Mouse (Mus musculus) liver, embryonic 13.5 days (tissue): ENCODE data around the gene Hs3st3b1. TPM values are rescaled to one million over a fixed set of nuclear protein-coding genes. Genes with fewer than 3 reads are reported as not detected.
A peak's percentile ranks its signal among the peaks of the same experiment; 100 is the strongest.

Experiments used
- ATAC-seq: fragments of 200-750 bp; cut with Nextera tagmentation; 2 replicates; pipeline ENCODE4 v1.8.0; 2017; ENCODE audit warnings: low read depth, mild to moderate bottlenecking, moderate number of reproducible peaks, moderate library complexity
- DNase-seq: peaks from one replicate; pipeline ENCODE4 v3.0.0; 2022
- H3K27ac ChIP-seq: fragments of 300-500 bp; sonication (generic); 2 replicates; pipeline ENCODE4 v1.5.1; 2015; ENCODE audit warnings: moderate library complexity, mild to moderate bottlenecking, inconsistent platforms
- H3K27me3 ChIP-seq: fragments of 300-500 bp; sonication (generic); 2 replicates; pipeline ENCODE4 v1.6.1; 2015; ENCODE audit warnings: mild to moderate bottlenecking, inconsistent platforms
- H3K36me3 ChIP-seq: fragments of 300-500 bp; sonication (generic); 2 replicates; pipeline ENCODE4 v1.6.1; 2015; ENCODE audit warnings: mild to moderate bottlenecking, inconsistent platforms
- H3K4me1 ChIP-seq: fragments of 300-500 bp; sonication (generic); replicated peaks from 2 replicates; pipeline ENCODE4 v1.6.1; 2015; ENCODE audit warnings: inconsistent platforms
- H3K4me2 ChIP-seq: fragments of 300-500 bp; sonication (generic); 2 replicates; pipeline ENCODE4 v1.6.1; 2015; ENCODE audit warnings: inconsistent platforms, mild to moderate bottlenecking, moderate library complexity
- H3K4me3 ChIP-seq: fragments of 300-500 bp; sonication (generic); replicated peaks from 2 replicates; pipeline ENCODE4 v1.5.1; 2015; ENCODE audit warnings: mild to moderate bottlenecking, inconsistent platforms
- H3K9ac ChIP-seq: fragments of 300-500 bp; sonication (generic); 2 replicates; pipeline ENCODE4 v1.6.1; 2015; ENCODE audit warnings: mild to moderate bottlenecking, inconsistent platforms
- H3K9me3 ChIP-seq: fragments of 300-500 bp; sonication (generic); replicated peaks from 2 replicates; pipeline ENCODE4 v1.6.1; 2016; ENCODE audit warnings: inconsistent platforms
- WGBS: fragments of 180-500 bp; shearing (Covaris S2); methylation state at CpG from one replicate; pipeline ENCODE4 v1.1.7; 2015; ENCODE audit not compliant: insufficient replicate concordance; 5-methylcytosine and 5-hydroxymethylcytosine counted together
- polyA plus RNA-seq: library from polyadenylated mRNA; unstranded; fragments of >200 nt; fragmentation: Nextera tagmentation; extraction: Ambion mirVana; gene quantifications from 2 replicates; pipeline ENCODE4 v1.2.1, GENCODE M21; 2015

Gene Hs3st3b1
- polyA plus RNA-seq, 1 experiment from 2014 or later: 12.6 TPM

DNA sequence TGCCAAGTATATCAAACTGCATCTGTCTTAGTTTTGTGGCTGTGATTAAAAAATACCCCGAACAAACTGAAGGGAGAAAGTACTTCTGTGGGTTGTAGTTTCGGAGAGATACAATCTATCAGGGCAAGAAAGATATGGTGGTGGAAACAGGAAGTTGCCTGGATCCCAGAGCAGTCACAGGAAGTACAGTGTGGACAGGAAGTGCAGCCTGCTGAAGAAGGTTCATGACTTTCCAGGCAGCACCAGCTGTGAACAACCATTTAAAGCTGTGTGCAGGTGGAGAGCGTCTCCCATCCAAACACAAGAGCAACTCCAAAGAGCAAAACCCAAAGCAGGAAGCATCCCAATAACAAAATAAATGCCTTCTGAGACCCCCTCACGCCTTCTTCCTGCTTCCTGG is 13.6 kb downstream of the Hs3st3b1 start:
- ATAC-seq (no peak), DNase-seq (no peak)
- Histone ChIP-seq H3K4me1 (peaks cover 64% of the 10 kb centered on the region), H3K27me3 (no peaks in the 10 kb centered on the region), H3K9ac (no peak overlapping the region), H3K4me3 (no peak overlapping the region), H3K27ac (no peak overlapping the region), H3K4me2 (no peak overlapping the region), H3K9me3 (no peaks in the 10 kb centered on the region), H3K36me3 (peaks cover 3% of the 10 kb centered on the region; the same call in 1 of the 2 replicates)
- WGBS: 29% methylated on average over 4 of the region's 4 CpGs

- 42% methylated on average over 9 of the region's 9 CpGs for WGBS
- no peak for ATAC-seq
- H3K9me3 ChIP-seq: no peaks in the 10 kb centered on the region
- no peak overlapping the region for H3K4me3 ChIP-seq
- DNase-seq: no peak
- no peaks in the 10 kb centered on the region for H3K27me3 ChIP-seq
- no peak overlapping the region for H3K9ac ChIP-seq
- H3K4me2 ChIP-seq: no peak overlapping the region
- H3K27ac ChIP-seq: no peak overlapping the region
- peaks cover 3% of the 10 kb centered on the region; the same call in 1 of the 2 replicates for H3K36me3 ChIP-seq
- peaks cover 54% of the 10 kb centered on the region for H3K4me1 ChIP-seq
Measured at GRCm38 (mm10) chr11:63906552-63907353, 15.3 kb downstream of the Hs3st3b1 start.

- no peaks in the 10 kb centered on the region for H3K9me3 ChIP-seq
- DNase-seq (no peak), ATAC-seq (no peak)
- no peak overlapping the region for H3K4me3 ChIP-seq
- H3K4me1 ChIP-seq: peaks cover 48% of the 10 kb centered on the region
- H3K36me3 ChIP-seq: peaks cover 3% of the 10 kb centered on the region; the same call in 1 of the 2 replicates
- H3K27ac ChIP-seq: no peak overlapping the region
- H3K4me2 ChIP-seq: no peak overlapping the region
- 32% methylated on average over 4 of the region's 4 CpGs for WGBS
- H3K9ac ChIP-seq: no peak overlapping the region
- no peaks in the 10 kb centered on the region for H3K27me3 ChIP-seq
Measured at GRCm38 (mm10) chr11:63904787-63905186, 17.3 kb downstream of the Hs3st3b1 start.

- ATAC-seq (no peak), DNase-seq (no peak)
- Histone ChIP-seq H3K9ac (no peak overlapping the region), H3K4me3 (no peak overlapping the region), H3K4me2 (no peak overlapping the region), H3K9me3 (no peaks in the 10 kb centered on the region), H3K4me1 (peaks cover 33% of the 10 kb centered on the region), H3K27me3 (no peaks in the 10 kb centered on the region), H3K27ac (0 out of 2 replicates have a peak overlapping the region, but pooled peaks have one; percentile 5), H3K36me3 (no peaks in the 10 kb centered on the region)
- WGBS: 32% methylated on average over 9 of the region's 9 CpGs
Measured at GRCm38 (mm10) chr11:63898509-63899168, 23.5 kb downstream of the Hs3st3b1 start.

- H3K4me3 ChIP-seq: no peak overlapping the region
- no peak overlapping the region for H3K4me2 ChIP-seq
- DNase-seq: no peak
- H3K36me3 ChIP-seq: no peaks in the 10 kb centered on the region
- H3K27ac ChIP-seq: no peak overlapping the region; the same call in 1 of the 2 replicates
- peaks cover 33% of the 10 kb centered on the region for H3K4me1 ChIP-seq
- 71% methylated on average over 13 of the region's 13 CpGs for WGBS
- ATAC-seq: no peak
- no peak overlapping the region for H3K9ac ChIP-seq
- H3K27me3 ChIP-seq: no peaks in the 10 kb centered on the region
- H3K9me3 ChIP-seq: no peaks in the 10 kb centered on the region
Measured at GRCm38 (mm10) chr11:63897856-63898508, 24.1 kb downstream of the Hs3st3b1 start.

DNA sequence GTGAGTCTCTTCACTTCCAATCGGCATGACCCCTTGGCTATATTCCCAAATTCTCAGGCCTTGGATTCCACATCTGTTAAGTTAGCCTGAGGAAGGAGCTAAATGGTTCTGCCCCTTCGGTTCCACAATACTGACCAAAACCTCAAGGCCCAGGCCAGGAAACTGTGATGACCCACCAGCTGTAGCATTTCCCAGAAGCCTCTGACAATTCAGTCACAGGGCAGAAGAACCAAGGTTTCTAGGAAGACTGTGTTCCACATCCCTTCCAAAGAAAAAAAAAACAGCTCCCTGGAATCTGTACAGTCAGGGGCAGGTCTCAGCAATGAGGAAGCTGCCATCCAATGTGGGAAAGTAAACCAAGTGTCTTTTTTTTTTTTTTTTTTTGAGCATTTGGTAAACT is 25.1 kb downstream of the Hs3st3b1 start:
- H3K9ac ChIP-seq: no peak overlapping the region
- ATAC-seq (no peak), DNase-seq (no peak)
- WGBS: 70% methylated on average over 2 of the region's 2 CpGs
- H3K4me2 ChIP-seq: no peak overlapping the region
- H3K9me3 ChIP-seq: no peaks in the 10 kb centered on the region
- no peak overlapping the region for H3K4me3 ChIP-seq
- H3K27ac ChIP-seq: no peak overlapping the region
- no peaks in the 10 kb centered on the region for H3K27me3 ChIP-seq
- H3K4me1 ChIP-seq: peaks cover 35% of the 10 kb centered on the region
- no peaks in the 10 kb centered on the region for H3K36me3 ChIP-seq

DNA sequence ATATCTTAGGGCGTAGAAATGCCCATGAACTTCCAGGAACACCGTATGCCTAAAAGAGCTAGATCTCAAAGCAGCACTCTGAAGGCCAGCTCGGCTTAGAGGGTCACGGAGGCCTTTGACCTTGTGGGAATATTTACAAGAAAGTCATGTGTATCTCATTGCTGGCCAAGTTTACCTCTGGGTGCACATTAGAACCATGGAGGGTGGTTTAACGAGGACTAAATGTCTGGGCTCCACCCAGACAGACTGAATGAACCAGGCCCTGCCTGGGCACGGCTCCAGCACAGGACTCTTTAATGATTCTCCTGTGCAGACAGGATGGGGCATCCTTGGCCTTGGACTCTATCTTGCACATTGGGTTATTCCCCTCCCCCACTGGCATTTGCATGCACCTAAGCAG is 27.9 kb downstream of the Hs3st3b1 start:
- no peak for DNase-seq
- no peak overlapping the region for H3K4me2 ChIP-seq
- WGBS: 68% methylated on average over 6 of the region's 6 CpGs

DNA sequence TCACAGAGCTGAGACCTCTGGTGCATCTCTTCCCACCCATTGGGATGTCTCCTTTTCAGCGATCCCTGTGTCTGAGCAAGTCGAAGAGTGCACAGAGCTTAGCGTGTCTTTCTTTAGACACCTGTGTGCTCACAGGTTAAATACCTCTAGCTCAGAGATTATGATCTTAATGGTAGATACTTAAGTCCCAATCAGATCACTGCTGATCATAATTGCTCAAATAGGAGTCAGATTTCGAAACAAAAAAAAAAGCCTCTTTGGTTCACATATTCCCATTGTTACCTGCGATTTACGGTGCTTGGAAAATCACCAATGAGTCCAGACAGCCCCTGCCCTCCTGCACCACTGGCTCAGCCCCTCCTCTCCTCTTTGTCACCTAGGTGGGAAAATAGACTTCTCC is 28.5 kb downstream of the Hs3st3b1 start:
- no peaks in the 10 kb centered on the region for H3K27me3 ChIP-seq
- no peak for ATAC-seq

More for the DNA sequence above, 27.9 kb downstream of the Hs3st3b1 start:
- Histone ChIP-seq H3K4me1 (peaks cover 22% of the 10 kb centered on the region), H3K27me3 (no peaks in the 10 kb centered on the region), H3K36me3 (no peaks in the 10 kb centered on the region), H3K27ac (no peak overlapping the region), H3K9me3 (no peaks in the 10 kb centered on the region), H3K4me3 (no peak overlapping the region), H3K9ac (no peak overlapping the region)
- no peak for ATAC-seq

GRCm38 (mm10) chr11:63891479-63892020 is 30.5 kb downstream of the Hs3st3b1 start:
- H3K9ac ChIP-seq: no peak overlapping the region
- no peaks in the 10 kb centered on the region for H3K9me3 ChIP-seq
- H3K27ac ChIP-seq: no peak overlapping the region
- ATAC-seq (no peak), DNase-seq (no peak)
- 52% methylated on average over 7 of the region's 7 CpGs for WGBS
- H3K4me1 ChIP-seq: peaks cover 18% of the 10 kb centered on the region
- no peak overlapping the region for H3K4me2 ChIP-seq
- H3K36me3 ChIP-seq: peaks cover 12% of the 10 kb centered on the region
- no peaks in the 10 kb centered on the region for H3K27me3 ChIP-seq
- H3K4me3 ChIP-seq: no peak overlapping the region

More for the DNA sequence above, 28.5 kb downstream of the Hs3st3b1 start:
- Histone ChIP-seq H3K4me3 (no peak overlapping the region), H3K4me1 (peaks cover 16% of the 10 kb centered on the region), H3K4me2 (no peak overlapping the region), H3K9me3 (no peaks in the 10 kb centered on the region), H3K36me3 (peaks cover 4% of the 10 kb centered on the region; the same call in 1 of the 2 replicates), H3K27ac (no peak overlapping the region), H3K9ac (no peak overlapping the region)
- WGBS: 78% methylated on average over 6 of the region's 6 CpGs
- no peak for DNase-seq

- Histone ChIP-seq H3K4me1 (peaks cover 27% of the 10 kb centered on the region), H3K4me3 (no peak overlapping the region), H3K36me3 (peaks cover 7% of the 10 kb centered on the region), H3K27ac (0 out of 2 replicates have a peak overlapping the region, but pooled peaks have one; percentile 24), H3K9me3 (no peaks in the 10 kb centered on the region), H3K27me3 (no peaks in the 10 kb centered on the region), H3K9ac (no peak overlapping the region), H3K4me2 (no peak overlapping the region)
- ATAC-seq (peak; percentile 47), DNase-seq (no peak)
- WGBS: 61% methylated on average over 3 of the region's 3 CpGs
Measured at GRCm38 (mm10) chr11:63883385-63883784, 38.7 kb downstream of the Hs3st3b1 start.

DNA sequence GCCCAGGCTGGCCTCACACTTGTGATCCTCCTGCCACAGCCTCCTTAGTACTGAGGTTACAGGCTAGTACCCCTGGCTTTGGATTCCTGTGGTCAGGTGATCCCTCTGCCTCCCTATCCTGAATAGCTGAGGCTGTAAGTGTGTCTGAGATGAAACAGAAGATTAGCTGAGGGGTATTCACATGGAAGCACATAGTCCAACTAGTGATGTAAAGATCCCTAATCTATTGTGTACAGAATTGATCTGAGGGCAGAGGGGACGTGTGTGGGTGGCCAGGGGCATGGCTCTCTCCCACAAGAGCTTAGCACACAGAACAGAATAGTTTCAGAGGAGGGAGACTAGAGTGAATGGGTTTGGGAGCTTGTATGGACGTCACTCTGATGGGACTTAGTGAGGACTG is 41.8 kb downstream of the Hs3st3b1 start:
- 32% methylated on average over 2 of the region's 2 CpGs for WGBS
- H3K4me1 ChIP-seq: peaks cover 23% of the 10 kb centered on the region

More for the DNA sequence above, 41.8 kb downstream of the Hs3st3b1 start:
- H3K4me3 ChIP-seq: no peak overlapping the region
- no peak overlapping the region for H3K4me2 ChIP-seq
- no peak overlapping the region for H3K9ac ChIP-seq
- peak overlapping the region; percentile 72 for H3K27ac ChIP-seq
- H3K27me3 ChIP-seq: no peaks in the 10 kb centered on the region
- no peaks in the 10 kb centered on the region for H3K36me3 ChIP-seq
- H3K9me3 ChIP-seq: no peaks in the 10 kb centered on the region
- DNase-seq: no peak
- ATAC-seq: peak; percentile 76
